Mouse (Mus musculus) heart, adult 2 months (tissue): Measurements from ENCODE around the gene Snap29.

ENCODE experiments used
- CTCF ChIP-seq: fragments of 200-600 bp; IDR thresholded peaks from 2 replicates; pipeline ENCODE4 v1.8.1; 2022; ENCODE audit warnings: antibody characterized with exemption, mild to moderate bottlenecking, moderate library complexity
- EP300 ChIP-seq: fragments of 200-500 bp; IDR thresholded peaks from 2 replicates; pipeline ENCODE4 v1.6.1; 2011; ENCODE audit warnings: low read depth, low read length, control low read depth; ENCODE audit not compliant: insufficient read depth
- POLR2A ChIP-seq: fragments of 200-500 bp; IDR thresholded peaks from 2 replicates; pipeline ENCODE4 v1.6.1; 2011; ENCODE audit warnings: mild to moderate bottlenecking, low read depth, low read length, control low read depth; ENCODE audit not compliant: insufficient read depth

DNA sequence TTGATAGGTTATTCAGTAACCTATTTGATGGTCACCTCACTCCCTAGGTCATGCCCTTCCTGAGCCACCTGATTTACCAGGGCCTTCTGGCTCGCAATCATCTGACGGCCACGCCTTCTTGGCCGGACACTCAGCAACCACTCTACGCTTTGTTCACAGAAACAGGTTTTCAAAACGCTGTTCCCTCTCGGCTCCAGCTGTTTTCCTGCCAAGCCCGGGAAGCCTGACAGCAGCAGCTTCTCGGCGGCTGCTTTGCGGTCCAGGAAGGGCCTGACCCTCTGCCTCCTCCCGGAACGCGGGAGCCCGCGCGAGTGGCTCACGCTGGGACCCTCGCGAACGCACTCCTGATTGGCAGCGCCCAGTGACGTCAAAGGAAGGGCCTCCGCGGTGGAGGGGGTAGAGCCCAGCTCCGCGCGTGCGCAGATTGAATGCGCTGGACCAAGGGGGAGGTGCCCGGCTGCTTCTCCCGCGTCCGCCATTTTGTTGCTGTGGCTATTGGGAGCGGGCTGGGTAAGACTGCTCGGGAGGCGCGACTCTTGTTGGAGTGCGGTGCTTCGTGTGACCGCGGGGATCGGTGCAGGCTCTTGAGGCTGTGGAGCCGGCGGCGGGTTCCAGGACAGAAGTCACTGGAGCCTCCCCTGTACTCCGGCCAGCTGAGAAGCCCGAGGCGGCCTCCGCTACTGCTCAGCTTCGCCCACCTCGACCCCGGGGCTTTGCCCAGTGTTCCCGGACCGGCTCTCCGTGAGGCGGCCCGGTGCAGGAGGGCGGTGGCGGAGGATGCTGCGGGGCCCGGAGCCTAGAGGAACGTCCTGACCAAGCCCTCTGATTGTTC, 46.0 kb downstream of the Snap29 start, which contains the start of gene Crkl:
- TF ChIP-seq POLR2A: peak; percentile 79
- TF ChIP-seq EP300: no peak
- no peak for TF ChIP-seq CTCF
